Mouse (Mus musculus) kidney, adult 2 months (tissue): Measurements from ENCODE around the gene Eps15. TPM values are rescaled to one million over a fixed set of nuclear protein-coding genes. Genes with fewer than 3 reads are reported as not detected.

Experiments used
- DNase-seq: peaks from one replicate; pipeline ENCODE4 v3.0.0; 2021
- H3K27ac ChIP-seq: fragments of 200-500 bp; 2 replicates; pipeline ENCODE4 v1.5.1; 2012; ENCODE audit warnings: low read depth, low read length, control low read depth, inconsistent platforms; ENCODE audit not compliant: insufficient read depth
- H3K27me3 ChIP-seq: fragments of 200-500 bp; replicated peaks from 2 replicates; pipeline ENCODE4 v1.6.1; 2012; ENCODE audit warnings: mild to moderate bottlenecking, moderate library complexity, low read length, inconsistent platforms; ENCODE audit not compliant: control insufficient read depth, insufficient read depth
- H3K36me3 ChIP-seq: fragments of 200-500 bp; 2 replicates; pipeline ENCODE4 v1.6.1; 2012; ENCODE audit warnings: mild to moderate bottlenecking, moderate library complexity, low read length, inconsistent platforms; ENCODE audit not compliant: control insufficient read depth, insufficient read depth
- H3K4me1 ChIP-seq: fragments of 200-500 bp; 2 replicates; pipeline ENCODE4 v1.6.1; 2011; ENCODE audit warnings: low read length; ENCODE audit not compliant: control insufficient read depth, insufficient read depth
- H3K4me3 ChIP-seq: fragments of 200-500 bp; 2 replicates; pipeline ENCODE4 v1.5.1; 2011; ENCODE audit warnings: mild to moderate bottlenecking, low read depth, low read length, control low read depth; ENCODE audit not compliant: insufficient read depth
- CTCF ChIP-seq: fragments of 200-500 bp; conservative IDR thresholded peaks from 2 replicates; pipeline ENCODE4 v1.5.1; 2011; ENCODE audit warnings: low read depth, mild to moderate bottlenecking, control low read depth, low read length, moderate library complexity, mixed read lengths; ENCODE audit not compliant: insufficient read depth, insufficient read length
- POLR2A ChIP-seq: fragments of 200-500 bp; IDR thresholded peaks from one replicate; pipeline ENCODE4 v1.6.1; 2011; ENCODE audit warnings: low read depth, low read length, control low read depth
- WGBS: fragments of 180-500 bp; shearing (Covaris S2); methylation state at CpG from one replicate; pipeline ENCODE4 v1.1.7; 2018; 5-methylcytosine and 5-hydroxymethylcytosine counted together
- polyA plus RNA-seq: library from polyadenylated mRNA; depleted of rRNA; stranded (reverse); fragments of >200 nt; gene quantifications from 2 replicates; pipeline ENCODE4 v1.2.3, GENCODE M21; 2012

The Eps15 gene
- polyA plus RNA-seq, 1 experiment = 19.3 TPM

DNA sequence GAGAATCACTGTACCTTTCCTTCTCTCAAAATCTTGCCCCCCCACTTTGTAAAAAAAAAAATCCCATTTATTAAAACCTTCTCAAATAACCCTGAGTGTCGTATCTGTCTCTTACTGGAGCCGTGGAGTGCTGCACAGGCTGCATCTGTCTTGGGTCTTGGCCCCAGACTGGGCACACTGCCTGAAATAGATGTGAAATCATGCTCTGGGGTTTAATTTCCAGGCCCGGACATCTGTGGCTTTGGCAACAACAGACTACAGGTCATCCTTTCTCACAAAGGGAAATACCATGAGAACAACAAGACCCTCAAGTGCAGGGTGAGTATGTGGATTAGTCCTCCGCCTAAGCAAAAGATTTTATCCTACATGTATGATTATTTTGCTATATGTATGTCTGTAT lies 38.1 kb upstream of the Eps15 start:
- Histone ChIP-seq H3K4me3 (no peak overlapping the region), H3K4me1 (no peaks in the 10 kb centered on the region), H3K27me3 (no peaks in the 10 kb centered on the region), H3K36me3 (no peaks in the 10 kb centered on the region), H3K27ac (no peak overlapping the region)
- TF ChIP-seq CTCF (no peak), POLR2A (no peak)
- 64% methylated on average over 4 of the region's 4 CpGs for WGBS
- DNase-seq = peak; percentile 25

GRCm38 (mm10) chr4:109244506-109244905 lies 35.6 kb upstream of the Eps15 start:
- Histone ChIP-seq H3K4me1 (no peaks in the 10 kb centered on the region), H3K27ac (no peak overlapping the region), H3K4me3 (no peak overlapping the region), H3K36me3 (no peaks in the 10 kb centered on the region), H3K27me3 (no peaks in the 10 kb centered on the region)
- TF ChIP-seq POLR2A (no peak), CTCF (no peak)
- no peak for DNase-seq
- WGBS = 81% methylated on average over 7 of the region's 7 CpGs

DNA sequence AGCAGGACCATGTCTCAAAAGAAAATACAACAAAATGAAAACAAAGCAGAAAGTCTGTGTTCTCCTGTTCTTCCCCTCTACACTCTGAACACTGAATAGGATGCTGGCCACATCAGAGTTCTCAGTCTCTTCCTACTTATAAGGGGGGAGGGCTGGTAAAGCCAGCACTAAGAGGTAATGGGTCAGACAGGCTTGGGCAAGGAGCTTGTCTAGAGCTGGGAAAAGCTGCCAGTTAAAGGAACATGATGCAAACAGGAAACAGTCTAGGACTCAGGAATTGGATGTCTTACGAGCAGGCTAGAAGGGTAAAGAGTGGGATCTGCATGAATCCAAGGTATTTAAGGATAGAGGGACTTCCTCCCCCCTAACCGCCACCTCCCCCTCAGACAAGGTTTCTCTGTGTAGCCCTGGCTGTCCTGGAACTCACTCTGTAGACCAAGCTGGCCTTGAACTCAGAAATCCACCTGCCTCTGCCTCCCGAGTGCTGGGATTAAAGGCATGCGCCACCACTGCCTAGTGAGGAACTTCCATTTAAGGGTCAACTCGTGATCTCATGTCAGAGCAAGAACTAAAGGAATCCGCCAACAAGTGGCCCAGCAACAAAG lies 35.0 kb upstream of the Eps15 start:
- no peak for DNase-seq
- H3K36me3 ChIP-seq = no peaks in the 10 kb centered on the region
- H3K4me3 ChIP-seq = no peak overlapping the region
- 86% methylated on average over 6 of the region's 6 CpGs for WGBS
- H3K4me1 ChIP-seq = no peaks in the 10 kb centered on the region
- H3K27me3 ChIP-seq = no peaks in the 10 kb centered on the region
- TF ChIP-seq POLR2A = no peak
- no peak for TF ChIP-seq CTCF
- H3K27ac ChIP-seq = no peak overlapping the region

GRCm38 (mm10) chr4:109251605-109252004 lies 28.5 kb upstream of the Eps15 start:
- WGBS = 33% methylated on average over 3 of the region's 3 CpGs
- DNase-seq = peak; percentile 36
- Histone ChIP-seq H3K36me3 (no peaks in the 10 kb centered on the region), H3K4me3 (no peak overlapping the region), H3K27me3 (no peaks in the 10 kb centered on the region), H3K27ac (no peak overlapping the region), H3K4me1 (no peaks in the 10 kb centered on the region)
- TF ChIP-seq POLR2A (no peak), CTCF (peak; percentile 73)

DNA sequence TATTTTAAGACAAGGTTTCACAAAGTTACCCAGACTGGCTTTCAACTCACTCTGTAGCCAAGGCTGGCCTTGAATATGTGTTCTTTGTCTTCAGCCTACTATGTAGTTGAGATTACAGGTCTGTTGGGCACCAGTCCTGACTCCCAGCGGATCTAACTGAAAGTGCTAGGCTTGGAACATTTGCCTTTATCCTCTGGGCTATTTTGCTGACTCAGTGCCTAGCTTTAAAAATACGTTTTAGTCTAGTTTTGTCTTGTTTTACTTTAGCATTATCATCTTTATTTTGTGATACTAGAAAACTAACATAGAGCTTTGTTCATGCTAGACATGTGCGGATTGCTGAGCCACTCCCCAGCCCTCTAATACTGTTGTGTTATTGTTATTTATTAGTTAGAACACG lies 27.9 kb upstream of the Eps15 start:
- no peaks in the 10 kb centered on the region for H3K4me1 ChIP-seq
- H3K27me3 ChIP-seq = no peaks in the 10 kb centered on the region
- WGBS = 78% methylated on average over 4 of the region's 4 CpGs
- H3K36me3 ChIP-seq = no peaks in the 10 kb centered on the region
- no peak for DNase-seq
- no peak overlapping the region for H3K4me3 ChIP-seq
- H3K27ac ChIP-seq = no peak overlapping the region
- no peak for TF ChIP-seq POLR2A
- no peak for TF ChIP-seq CTCF

- no peak overlapping the region for H3K27ac ChIP-seq
- no peaks in the 10 kb centered on the region for H3K27me3 ChIP-seq
- TF ChIP-seq POLR2A (no peak), CTCF (no peak)
- no peak overlapping the region for H3K4me3 ChIP-seq
- no peaks in the 10 kb centered on the region for H3K36me3 ChIP-seq
- no peaks in the 10 kb centered on the region for H3K4me1 ChIP-seq
- WGBS = 67% methylated on average over 11 of the region's 11 CpGs
- no peak for DNase-seq
These were observed 26.4 kb upstream of the Eps15 start for GRCm38 (mm10) chr4:109253664-109254151.

DNA sequence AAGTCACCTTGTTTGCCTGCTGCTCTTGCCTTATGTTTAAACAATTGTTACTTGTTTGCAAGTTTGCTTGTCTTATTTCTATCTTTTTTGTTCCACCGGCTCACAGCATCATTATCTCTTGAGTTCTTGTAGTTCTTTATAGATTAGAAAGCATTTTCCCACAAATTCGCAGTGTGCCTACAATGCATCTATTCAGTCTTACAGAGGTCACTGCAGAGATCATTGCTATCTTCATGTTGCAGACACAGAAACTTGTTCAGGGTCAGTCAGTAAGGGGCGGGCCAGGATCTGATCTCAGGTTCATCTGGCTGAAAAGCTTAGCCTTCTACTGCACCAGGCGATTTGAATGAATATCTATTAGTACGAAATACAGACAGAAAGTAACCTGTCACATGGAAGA lies 25.6 kb upstream of the Eps15 start:
- Histone ChIP-seq H3K36me3 (no peaks in the 10 kb centered on the region), H3K27me3 (no peaks in the 10 kb centered on the region), H3K4me1 (no peaks in the 10 kb centered on the region), H3K27ac (no peak overlapping the region), H3K4me3 (no peak overlapping the region)
- DNase-seq = no peak
- WGBS = 90% methylated on average over 5 of the region's 5 CpGs
- TF ChIP-seq POLR2A = no peak
- TF ChIP-seq CTCF = no peak
